Mouse (Mus musculus) layer of hippocampus, postnatal 25 days (tissue): Measurements from ENCODE around the gene Acat2. TPM values are rescaled to one million over a fixed set of nuclear protein-coding genes. Genes with fewer than 3 reads are reported as not detected.
"Not testable (repeated sequence)": the region's sequence is repeated elsewhere in the genome, so short reads cannot be mapped to it uniquely, and the experiment has no call there.

Experiments used
- DNase-seq, 2 experiments: peaks; one replicate each; pipeline ENCODE4 v3.0.0; 2022; ENCODE audit warnings: mixed read lengths in 2 of 2, low spot score in 1 of 2; ENCODE audit errors: extremely low spot score in 1 of 2
- total RNA-seq, 2 experiments: library from RNA; stranded (reverse); gene quantifications; 2 replicates each; pipeline ENCODE4 v1.2.3; 2021

Acat2 gene
- total RNA-seq, 2 experiments from 2014 or later, result 53.6 to 56.1 TPM

GRCm38 (mm10) chr17:12909361-12910280 is 50.9 kb downstream of the Acat2 start, which contains the start of gene Pnldc1:
Gene Pnldc1, minus strand, starts transcription at chr17:12910230.
- DNase-seq, result no peak

- no peak for DNase-seq
These were observed 54.1 kb downstream of the Acat2 start for GRCm38 (mm10) chr17:12906436-12906835.

DNA sequence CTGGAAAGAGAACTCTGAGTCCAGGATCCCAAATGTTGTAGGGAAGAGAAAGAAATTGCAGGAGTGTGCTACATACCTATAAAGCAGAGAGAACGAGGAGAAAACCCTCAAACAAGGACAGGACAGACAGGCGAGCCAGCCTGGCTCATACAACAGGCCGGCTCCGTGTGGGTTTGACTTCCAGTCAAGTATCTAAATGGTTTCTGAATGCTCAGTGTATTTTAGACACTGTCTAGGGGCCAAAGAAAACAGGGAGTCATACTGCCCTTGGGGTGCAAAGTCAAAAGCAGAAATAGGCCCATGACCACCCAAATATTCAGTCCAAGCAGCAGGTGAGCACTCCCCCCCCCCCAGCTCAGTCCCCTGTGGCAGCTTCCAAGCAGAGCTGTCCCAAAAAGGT is 54.7 kb downstream of the Acat2 start:
- DNase-seq, result no peak

GRCm38 (mm10) chr17:12904349-12904748 is 56.2 kb downstream of the Acat2 start:
- no peak for DNase-seq

GRCm38 (mm10) chr17:12903372-12904333 is 56.9 kb downstream of the Acat2 start:
- DNase-seq, result no peak

- DNase-seq, result no peak
These were observed 58.3 kb downstream of the Acat2 start for GRCm38 (mm10) chr17:12902291-12902690.

DNA sequence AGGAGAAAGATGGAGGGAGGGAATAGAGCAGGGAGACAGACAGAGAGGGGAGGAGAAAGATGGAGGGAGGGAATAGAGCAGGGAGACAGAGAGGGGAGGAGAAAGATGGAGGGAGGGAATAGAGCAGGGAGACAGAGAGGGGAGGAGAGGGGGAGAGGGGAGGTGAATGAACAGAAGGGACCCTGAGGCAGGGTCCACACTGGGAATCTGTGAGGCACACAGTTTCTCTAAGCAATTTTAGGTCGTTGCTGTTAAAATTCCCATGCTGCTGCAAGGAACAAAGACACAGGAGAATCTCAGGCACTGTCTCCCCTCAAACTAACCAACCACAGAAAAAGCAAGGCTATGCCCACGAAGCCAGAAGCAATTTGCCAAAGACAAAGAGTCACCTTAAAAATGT is 61.9 kb downstream of the Acat2 start:
- not testable (repeated sequence) for DNase-seq

DNA sequence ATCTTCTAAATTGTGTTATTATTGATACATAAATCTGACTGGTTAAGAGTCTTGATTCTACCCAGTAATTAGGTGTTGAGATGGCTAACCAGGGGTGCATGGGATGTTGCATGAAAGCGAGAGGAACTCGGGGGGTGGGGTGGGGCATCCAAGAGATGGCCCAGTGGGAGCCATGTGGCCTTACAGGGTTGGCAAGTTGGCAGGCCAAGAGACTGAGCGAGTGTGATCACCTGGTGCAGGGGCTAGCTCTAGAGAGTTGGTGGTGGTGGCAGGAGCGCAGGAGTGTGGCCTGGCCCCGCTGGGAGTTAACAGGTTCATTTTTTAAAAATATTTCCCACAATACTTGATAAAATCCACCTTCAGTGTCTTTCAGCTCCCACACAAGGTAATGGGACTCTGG is 62.9 kb downstream of the Acat2 start:
- no peak for DNase-seq

Other genes with a start within 250 kb of the Acat2 start
- gene Igf2r, start 191.1 kb downstream of the Acat2 start, total RNA-seq, result 10 to 100 TPM; 28.1 to 29.8 TPM
- 10 to 100 TPM; 49.6 to 62.9 TPM for gene Mas1, start 92.6 kb downstream of the Acat2 start, total RNA-seq
- gene Mrgprh, start 84.7 kb downstream of the Acat2 start, total RNA-seq, result under 1 TPM in 1 of 2 experiments, not detected in 1; 0.12 TPM
- gene Pnldc1, start 50.5 kb downstream of the Acat2 start, total RNA-seq, result 1 to 10 TPM; 2.3 to 2.5 TPM
- gene Tcp1, start 45.0 kb downstream of the Acat2 start, total RNA-seq, result 100 to 1,000 TPM; 188 to 223 TPM
- 10 to 100 TPM; 58.6 to 66.1 TPM for gene Mrpl18, start 44.4 kb downstream of the Acat2 start, total RNA-seq
- 1 to 10 TPM; 4.8 to 5.2 TPM for gene Acat3, start 20.1 kb downstream of the Acat2 start, total RNA-seq
- gene Wtap, start 33.4 kb upstream of the Acat2 start, total RNA-seq, result 10 to 100 TPM; 51.6 to 56.7 TPM
- gene Sod2, start 46.1 kb upstream of the Acat2 start, total RNA-seq, result 100 to 1,000 TPM; 243 to 274 TPM
- gene Gpr31b, start 91.5 kb upstream of the Acat2 start, total RNA-seq, result not detected
- gene Tcp10b, start 100.4 kb upstream of the Acat2 start, total RNA-seq, result under 1 TPM; 0.20 to 0.82 TPM
- gene Unc93a, start 171.1 kb upstream of the Acat2 start, total RNA-seq, result not detected